Mouse (Mus musculus) cerebellum, postnatal 25 days (tissue): ENCODE data around the gene Gbp9.
"Not testable (repeated sequence)": the region's sequence is repeated elsewhere in the genome, so short reads cannot be mapped to it uniquely, and the experiment has no call there.

Experiments used
- DNase-seq, 2 experiments: peaks; one replicate each; pipeline ENCODE4 v3.0.0; 2021; ENCODE audit warnings: mixed read lengths in 2 of 2

Gene Gbp9

GRCm38 (mm10) chr5:105055279-105055678 lies 84.1 kb downstream of the Gbp9 start:
- no peak for DNase-seq

GRCm38 (mm10) chr5:105053471-105054169 lies 85.7 kb downstream of the Gbp9 start:
- not testable (repeated sequence) for DNase-seq

- peak in 1 of 2 experiments; percentile 2 for DNase-seq
These were observed 107.0 kb downstream of the Gbp9 start for GRCm38 (mm10) chr5:105032362-105032761.
